Mouse (Mus musculus) heart, embryonic 16.5 days (tissue): Measurements from ENCODE around the gene Lgr4. TPM values are rescaled to one million over a fixed set of nuclear protein-coding genes. Genes with fewer than 3 reads are reported as not detected.
A peak's percentile ranks its signal among the peaks of the same experiment; 100 is the strongest.

Experiments used
- ATAC-seq: fragments of 200-750 bp; cut with Nextera tagmentation; replicated peaks from 2 replicates; pipeline ENCODE4 v1.8.0; 2017; ENCODE audit warnings: moderate number of reproducible peaks; ENCODE audit not compliant: insufficient read depth, low FRiP score; ENCODE audit errors: extremely low read depth
- H3K27ac ChIP-seq: fragments of 300-500 bp; sonication (generic); 2 replicates; pipeline ENCODE4 v1.5.1; 2014; ENCODE audit warnings: mild to moderate bottlenecking, low read length, control low read depth, moderate library complexity
- H3K27me3 ChIP-seq: fragments of 300-500 bp; sonication (generic); 2 replicates; pipeline ENCODE4 v1.6.1; 2014; ENCODE audit warnings: low read length, mixed read lengths; ENCODE audit not compliant: control insufficient read depth, insufficient read depth
- H3K36me3 ChIP-seq: fragments of 300-500 bp; sonication (generic); 2 replicates; pipeline ENCODE4 v1.6.1; 2014; ENCODE audit not compliant: control insufficient read depth, insufficient read depth
- H3K4me1 ChIP-seq: fragments of 300-500 bp; sonication (generic); 2 replicates; pipeline ENCODE4 v1.6.1; 2014; ENCODE audit warnings: low read length, mixed read lengths; ENCODE audit not compliant: control insufficient read depth, insufficient read depth
- H3K4me2 ChIP-seq: fragments of 300-500 bp; sonication (generic); 2 replicates; pipeline ENCODE4 v1.6.1; 2014; ENCODE audit warnings: low read depth, mild to moderate bottlenecking, control low read depth, low read length
- H3K4me3 ChIP-seq: fragments of 300-500 bp; sonication (generic); 2 replicates; pipeline ENCODE4 v1.5.1; 2014; ENCODE audit warnings: mild to moderate bottlenecking, control low read depth, low read length
- H3K9ac ChIP-seq: fragments of 300-500 bp; sonication (generic); 2 replicates; pipeline ENCODE4 v1.6.1; 2014; ENCODE audit warnings: low read length, control low read depth
- H3K9me3 ChIP-seq: fragments of 300-500 bp; sonication (generic); replicated peaks from 2 replicates; pipeline ENCODE4 v1.6.1; 2016; ENCODE audit warnings: low read length; ENCODE audit not compliant: control insufficient read depth
- WGBS: fragments of 180-500 bp; shearing (Covaris S2); extraction: QIAGEN DNeasy Blood & Tissue Kit; methylation state at CpG from one replicate; pipeline ENCODE4 v1.1.7; 2014; 5-methylcytosine and 5-hydroxymethylcytosine counted together
- polyA plus RNA-seq: library from polyadenylated mRNA; unstranded; fragments of >200 nt; fragmentation: Nextera tagmentation; extraction: Ambion mirVana; gene quantifications from 2 replicates; pipeline ENCODE4 v1.2.1, GENCODE M21; 2015

The Lgr4 gene
- polyA plus RNA-seq, 1 experiment from 2014 or later: 11.8 TPM

DNA sequence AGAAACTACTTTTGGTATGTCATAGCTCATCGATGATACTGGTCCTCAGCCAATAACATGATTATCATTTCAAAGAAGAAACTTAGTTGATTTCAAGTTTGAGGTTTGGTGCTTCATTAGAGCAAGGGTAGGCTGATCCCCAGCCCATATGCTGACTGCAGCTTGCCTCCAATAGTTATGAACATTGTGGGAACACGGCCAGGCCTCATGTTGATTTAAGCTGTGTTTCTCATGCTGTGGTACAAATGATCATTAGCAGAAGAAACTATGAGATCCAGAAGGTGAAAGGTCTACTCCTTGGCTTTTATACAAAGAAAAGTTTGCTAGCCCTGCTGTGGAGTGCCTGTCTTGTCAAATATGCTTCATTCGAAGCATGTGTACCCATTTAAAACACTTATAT lies 87.7 kb downstream of the Lgr4 start:
- H3K27me3 ChIP-seq: no peaks in the 10 kb centered on the region
- H3K9ac ChIP-seq: no peak overlapping the region
- H3K4me1 ChIP-seq: no peaks in the 10 kb centered on the region
- no peak overlapping the region for H3K4me2 ChIP-seq
- WGBS: 76% methylated on average over 3 of the region's 3 CpGs
- H3K27ac ChIP-seq: no peak overlapping the region
- H3K9me3 ChIP-seq: no peaks in the 10 kb centered on the region
- peaks cover 14% of the 10 kb centered on the region for H3K36me3 ChIP-seq
- no peak overlapping the region for H3K4me3 ChIP-seq
- no peak for ATAC-seq

DNA sequence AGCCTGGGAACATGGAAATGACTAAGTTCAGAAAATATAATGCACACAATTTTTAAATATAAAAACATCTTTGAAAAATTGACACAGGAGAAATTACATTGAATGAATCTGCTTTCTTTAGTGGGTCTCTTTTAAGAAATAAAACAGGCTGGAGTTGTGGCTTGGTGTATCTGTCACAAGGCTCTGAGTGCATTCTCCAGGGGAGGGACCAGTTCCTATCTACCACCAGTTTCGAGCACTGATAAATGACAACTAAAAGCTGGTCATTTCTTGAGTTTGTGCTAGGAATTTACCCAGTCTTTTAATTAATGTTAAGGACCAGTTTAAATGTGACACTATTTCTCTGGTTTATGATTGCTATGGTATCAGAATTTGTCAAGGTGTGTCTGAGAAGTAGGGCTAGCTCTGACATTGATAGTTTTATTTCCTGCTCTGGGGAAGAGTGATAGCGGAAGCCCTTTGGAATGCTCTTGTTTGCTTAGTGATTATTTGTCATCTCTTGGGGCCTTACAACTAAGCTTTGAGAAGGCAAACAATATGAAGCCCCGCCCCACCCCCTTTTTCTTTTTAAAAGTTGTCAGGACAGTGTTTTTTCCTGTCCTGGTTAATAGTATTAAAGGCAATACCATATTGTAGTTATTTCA lies 88.3 kb downstream of the Lgr4 start:
- Histone ChIP-seq H3K4me2 (no peak overlapping the region), H3K36me3 (peaks cover 14% of the 10 kb centered on the region), H3K4me3 (no peak overlapping the region), H3K4me1 (no peaks in the 10 kb centered on the region), H3K27me3 (no peaks in the 10 kb centered on the region), H3K27ac (no peak overlapping the region), H3K9ac (no peak overlapping the region), H3K9me3 (no peaks in the 10 kb centered on the region)
- no peak for ATAC-seq
- 72% methylated on average over 3 of the region's 3 CpGs for WGBS

GRCm38 (mm10) chr2:110007423-110008267 lies 90.2 kb downstream of the Lgr4 start:
- no peaks in the 10 kb centered on the region for H3K27me3 ChIP-seq
- no peaks in the 10 kb centered on the region for H3K9me3 ChIP-seq
- no peak overlapping the region for H3K4me3 ChIP-seq
- WGBS: 87% methylated on average over 10 of the region's 10 CpGs
- ATAC-seq: no peak
- H3K36me3 ChIP-seq: peaks cover 23% of the 10 kb centered on the region
- no peak overlapping the region for H3K27ac ChIP-seq
- no peak overlapping the region for H3K9ac ChIP-seq
- no peaks in the 10 kb centered on the region for H3K4me1 ChIP-seq
- no peak overlapping the region for H3K4me2 ChIP-seq

DNA sequence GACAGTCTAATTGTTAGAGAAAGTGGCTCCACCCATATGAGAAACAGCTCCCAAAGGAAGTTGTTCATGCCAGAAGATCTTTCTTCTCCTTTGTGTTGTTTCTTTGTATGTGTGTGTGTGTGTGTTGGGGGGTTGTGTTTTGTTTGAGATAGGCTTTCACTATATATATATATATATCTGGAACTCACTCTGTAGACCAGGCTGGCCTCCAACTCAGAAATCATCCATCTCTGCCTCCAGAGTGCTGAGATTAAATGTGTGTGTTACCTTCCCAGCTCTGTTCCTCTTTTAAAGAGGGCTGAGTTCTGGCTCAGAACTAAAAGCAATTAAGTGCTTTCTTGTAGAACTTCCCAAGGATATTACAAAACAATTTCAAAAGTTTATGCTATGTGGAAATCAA lies 92.0 kb downstream of the Lgr4 start:
- Histone ChIP-seq H3K27ac (no peak overlapping the region), H3K36me3 (peaks cover 22% of the 10 kb centered on the region), H3K4me3 (no peak overlapping the region), H3K9me3 (no peaks in the 10 kb centered on the region), H3K9ac (no peak overlapping the region), H3K27me3 (no peaks in the 10 kb centered on the region), H3K4me1 (no peaks in the 10 kb centered on the region), H3K4me2 (no peak overlapping the region)
- no peak for ATAC-seq

DNA sequence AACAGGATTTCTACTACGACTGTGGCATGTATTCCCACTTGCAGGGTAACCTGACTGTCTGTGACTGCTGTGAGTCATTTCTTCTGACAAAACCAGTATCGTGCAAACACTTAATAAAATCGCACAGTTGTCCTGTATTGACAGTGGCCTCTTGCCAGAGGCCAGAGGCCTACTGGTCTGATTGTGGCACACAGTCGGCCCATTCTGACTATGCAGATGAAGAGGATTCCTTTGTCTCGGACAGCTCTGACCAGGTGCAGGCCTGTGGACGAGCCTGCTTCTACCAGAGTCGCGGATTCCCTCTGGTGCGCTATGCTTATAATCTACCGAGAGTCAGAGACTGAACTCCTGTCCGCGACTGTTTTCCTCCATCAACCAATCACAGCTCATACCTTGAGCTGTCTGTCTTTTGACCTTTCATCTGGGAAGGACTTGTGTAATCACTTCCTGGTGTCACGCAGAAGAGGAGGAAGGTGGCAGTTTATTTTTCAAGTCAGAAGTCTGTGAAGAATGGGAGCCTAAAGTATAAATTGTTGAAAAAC lies 94.8 kb downstream of the Lgr4 start:
- Histone ChIP-seq H3K4me3 (no peak overlapping the region), H3K9ac (no peak overlapping the region), H3K9me3 (no peaks in the 10 kb centered on the region), H3K27ac (no peak overlapping the region), H3K27me3 (no peaks in the 10 kb centered on the region), H3K4me2 (no peak overlapping the region), H3K36me3 (peaks cover 16% of the 10 kb centered on the region), H3K4me1 (0 out of 2 replicates have a peak, but pooled peaks cover 2% of the 10 kb centered on the region)
- 86% methylated on average over 13 of the region's 13 CpGs for WGBS
- no peak for ATAC-seq

DNA sequence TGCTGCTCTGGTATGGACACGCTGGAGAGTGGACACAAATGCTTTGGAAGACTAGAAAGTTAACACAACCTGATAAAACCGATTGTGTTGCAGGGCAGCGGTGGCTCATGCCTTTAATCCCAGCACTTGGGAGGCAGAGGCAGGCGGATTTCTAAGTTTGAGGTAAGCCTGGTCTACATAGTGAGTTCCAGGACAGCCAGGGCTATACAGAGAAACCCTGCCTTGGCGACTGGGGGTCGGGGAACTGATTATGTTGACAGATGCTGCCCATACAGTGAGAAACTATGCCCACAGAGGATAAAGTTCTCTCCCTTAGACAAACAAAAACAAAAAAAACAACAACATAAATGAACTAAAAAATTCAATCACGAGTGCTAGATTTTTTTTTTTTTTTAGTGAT lies 99.6 kb downstream of the Lgr4 start:
- peak overlapping the region; percentile 86 for H3K4me2 ChIP-seq
- H3K9ac ChIP-seq: peak overlapping the region; percentile 92
- peak overlapping the region; percentile 78 for H3K4me3 ChIP-seq
- H3K36me3 ChIP-seq: peaks cover 10% of the 10 kb centered on the region
- peaks cover 20% of the 10 kb centered on the region for H3K4me1 ChIP-seq
- no peak overlapping the region for H3K27ac ChIP-seq
- H3K27me3 ChIP-seq: no peaks in the 10 kb centered on the region
- no peaks in the 10 kb centered on the region for H3K9me3 ChIP-seq
- no peak for ATAC-seq
- WGBS: 35% methylated on average over 7 of the region's 7 CpGs

- ATAC-seq: peak; percentile 99
- Histone ChIP-seq H3K36me3 (0 out of 2 replicates have a peak, but pooled peaks cover 6% of the 10 kb centered on the region), H3K4me2 (peak within 1 kb of the TSS; percentile 86), H3K27ac (peak within 1 kb of the TSS; percentile 73), H3K9ac (peak within 1 kb of the TSS; percentile 92), H3K4me1 (peaks cover 20% of the 10 kb centered on the region), H3K27me3 (no peaks in the 10 kb centered on the region), H3K4me3 (peak within 1 kb of the TSS; percentile 78), H3K9me3 (no peaks in the 10 kb centered on the region)
- WGBS: under 1% methylated on average over 55 of the region's 55 CpGs
Measured at GRCm38 (mm10) chr2:110017616-110018505, 100.4 kb downstream of the Lgr4 start, which contains the start of gene Ccdc34. Gene Ccdc34, plus strand, starts transcription at chr2:110017817.

- peak overlapping the region; percentile 26 for H3K4me2 ChIP-seq
- H3K27ac ChIP-seq: no peak overlapping the region
- no peaks in the 10 kb centered on the region for H3K27me3 ChIP-seq
- WGBS: 83% methylated on average over 4 of the region's 4 CpGs
- no peak overlapping the region for H3K9ac ChIP-seq
- no peak for ATAC-seq
- H3K9me3 ChIP-seq: no peaks in the 10 kb centered on the region
- peaks cover 20% of the 10 kb centered on the region for H3K4me1 ChIP-seq
- H3K36me3 ChIP-seq: 0 out of 2 replicates have a peak, but pooled peaks cover 10% of the 10 kb centered on the region
- peak overlapping the region; percentile 1; the same call in 1 of the 2 replicates for H3K4me3 ChIP-seq
Measured at GRCm38 (mm10) chr2:110019656-110020055, 102.2 kb downstream of the Lgr4 start.
